Mouse (Mus musculus) c-Kit-positive CD71-negative TER-119-negative erythroid progenitor cells, embryonic 14.5 days (primary cell): ENCODE data around the gene Kif26b.

Experiments used
- DNase-seq: peaks from one replicate; pipeline ENCODE4 v3.0.0-alpha.2; 2013; ENCODE audit warnings: low read depth

Gene Kif26b

GRCm38 (mm10) chr1:178848380-178849106 is 319.6 kb downstream of the Kif26b start:
- DNase-seq, result no peak

- DNase-seq, result no peak
Measured at GRCm38 (mm10) chr1:178850569-178850968, 321.6 kb downstream of the Kif26b start.

DNA sequence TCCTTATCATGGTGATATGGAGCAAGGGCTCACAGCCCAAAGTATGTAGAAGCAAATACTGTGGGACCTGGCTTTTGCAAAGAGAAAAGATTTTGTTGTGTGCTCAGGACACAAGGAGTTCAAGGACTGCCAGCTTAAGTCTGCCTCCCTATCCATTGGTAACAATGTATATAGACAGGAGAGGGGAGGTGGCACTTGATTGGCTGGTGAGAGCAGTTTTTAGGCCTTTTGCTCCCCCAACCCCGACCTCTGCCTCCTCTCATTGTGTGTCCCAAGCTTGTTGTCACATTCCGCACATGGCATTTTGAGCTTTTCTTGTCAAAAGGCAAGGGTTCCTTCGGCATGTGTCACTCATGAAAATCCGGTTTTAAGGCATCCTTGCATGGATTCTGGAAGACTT is 326.0 kb downstream of the Kif26b start:
- DNase-seq, result no peak

- DNase-seq, result no peak
Measured at GRCm38 (mm10) chr1:178855974-178856373, 327.0 kb downstream of the Kif26b start.

GRCm38 (mm10) chr1:178860671-178861391 is 331.9 kb downstream of the Kif26b start:
- no peak for DNase-seq

GRCm38 (mm10) chr1:178861392-178861762 is 332.5 kb downstream of the Kif26b start:
- no peak for DNase-seq

DNA sequence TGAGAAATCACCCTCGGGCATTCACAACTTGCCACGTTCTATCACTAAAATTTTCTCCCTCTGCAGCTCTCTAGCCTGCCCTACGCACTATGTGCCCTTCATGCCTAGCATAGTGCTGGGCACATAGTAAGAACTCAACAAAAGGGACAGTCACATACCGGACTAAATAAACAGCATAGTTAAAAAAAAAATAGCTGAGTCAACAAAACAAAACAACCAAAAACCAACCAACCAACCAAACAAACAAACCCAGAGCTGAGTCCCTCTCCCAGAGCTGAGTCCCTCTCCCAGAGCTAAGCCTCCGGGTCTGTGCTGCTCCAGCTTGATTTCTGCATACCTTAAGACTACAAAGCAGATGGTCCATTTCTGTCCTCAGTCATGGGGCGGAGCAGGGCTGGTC is 334.8 kb downstream of the Kif26b start:
- DNase-seq, result no peak

GRCm38 (mm10) chr1:178864297-178864696 is 335.4 kb downstream of the Kif26b start:
- DNase-seq, result no peak

- peak; percentile 3 for DNase-seq
Measured at GRCm38 (mm10) chr1:178866757-178867156, 337.8 kb downstream of the Kif26b start.

- DNase-seq, result no peak
Measured at GRCm38 (mm10) chr1:178871055-178871454, 342.1 kb downstream of the Kif26b start.

GRCm38 (mm10) chr1:178876926-178877325 is 348.0 kb downstream of the Kif26b start:
- DNase-seq, result no peak

DNA sequence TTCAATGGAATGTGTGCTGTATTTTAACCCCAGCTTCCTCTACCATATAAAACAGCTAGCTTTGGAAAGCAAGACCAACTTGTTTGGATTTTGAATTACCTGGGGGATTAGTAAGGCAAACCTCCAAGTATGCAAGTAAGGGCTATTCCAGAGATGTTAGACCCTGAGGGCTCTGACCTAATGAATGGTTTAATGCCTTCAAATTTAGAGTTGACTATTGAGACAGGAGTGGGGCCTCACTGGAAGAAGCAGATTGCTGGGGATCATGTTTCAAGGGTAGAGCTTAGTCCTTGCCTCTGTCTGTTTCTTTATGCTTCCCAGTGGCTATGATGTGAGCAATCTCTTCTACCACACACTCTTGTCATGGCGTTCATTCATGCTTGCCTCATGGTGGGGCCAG is 349.8 kb downstream of the Kif26b start:
- DNase-seq, result no peak

DNA sequence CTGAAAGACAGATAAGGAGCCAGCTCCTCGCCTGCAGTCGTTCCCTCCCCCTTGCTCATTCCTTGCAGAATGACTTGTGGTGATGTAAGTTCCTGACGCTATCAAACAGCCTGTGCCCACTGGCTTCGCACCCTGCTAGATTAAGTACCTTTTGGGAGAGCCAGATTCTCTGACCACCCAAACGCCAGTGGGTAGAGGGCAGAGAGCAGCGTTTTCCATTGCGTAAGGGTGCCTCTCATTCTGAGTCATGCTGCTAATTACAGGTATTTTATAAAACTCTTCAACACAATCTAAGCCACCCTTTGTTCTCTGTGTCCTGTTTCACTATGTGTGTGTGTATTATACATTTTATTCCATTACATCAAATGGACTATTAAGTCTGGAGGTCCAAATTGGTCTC is 352.0 kb downstream of the Kif26b start:
- no peak for DNase-seq

DNA sequence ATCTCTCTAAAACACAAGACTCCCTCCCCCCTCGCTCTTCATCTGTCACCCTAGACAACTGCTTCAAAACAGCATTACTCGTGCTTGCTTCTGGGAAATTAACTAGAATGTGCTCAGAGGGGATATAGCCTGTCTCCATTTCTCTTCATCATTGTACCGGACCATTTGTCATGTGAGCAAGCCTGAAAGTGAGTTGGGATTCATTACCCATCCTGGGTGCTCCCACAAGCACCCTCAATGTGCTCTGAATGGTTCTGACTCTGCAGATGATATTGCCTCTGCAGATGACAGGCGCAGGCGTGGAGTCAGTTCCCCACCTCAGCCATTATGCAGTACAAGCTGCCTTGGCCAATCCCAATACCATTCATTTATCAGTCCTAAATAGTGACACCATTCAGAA is 357.7 kb downstream of the Kif26b start:
- DNase-seq, result no peak

DNA sequence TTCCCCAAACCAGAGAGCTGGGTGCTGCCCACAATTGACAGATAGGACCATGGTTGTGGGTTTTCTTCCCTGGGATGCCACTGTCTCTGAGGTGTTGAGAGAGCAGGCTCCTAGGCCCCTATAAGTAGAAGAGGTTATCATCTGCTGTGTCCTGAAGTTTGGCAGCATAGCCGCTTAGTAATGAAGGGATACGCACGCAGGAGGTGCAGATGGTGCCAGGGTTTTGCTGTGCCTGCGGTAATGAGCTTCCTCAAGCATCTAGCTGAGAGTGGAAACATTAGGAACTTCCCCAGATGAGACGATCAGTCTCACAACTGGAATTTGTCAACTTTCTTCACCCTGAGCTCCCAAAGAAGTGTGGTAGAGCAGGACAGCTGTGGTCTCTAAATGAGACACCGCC is 363.5 kb downstream of the Kif26b start:
- no peak for DNase-seq

DNA sequence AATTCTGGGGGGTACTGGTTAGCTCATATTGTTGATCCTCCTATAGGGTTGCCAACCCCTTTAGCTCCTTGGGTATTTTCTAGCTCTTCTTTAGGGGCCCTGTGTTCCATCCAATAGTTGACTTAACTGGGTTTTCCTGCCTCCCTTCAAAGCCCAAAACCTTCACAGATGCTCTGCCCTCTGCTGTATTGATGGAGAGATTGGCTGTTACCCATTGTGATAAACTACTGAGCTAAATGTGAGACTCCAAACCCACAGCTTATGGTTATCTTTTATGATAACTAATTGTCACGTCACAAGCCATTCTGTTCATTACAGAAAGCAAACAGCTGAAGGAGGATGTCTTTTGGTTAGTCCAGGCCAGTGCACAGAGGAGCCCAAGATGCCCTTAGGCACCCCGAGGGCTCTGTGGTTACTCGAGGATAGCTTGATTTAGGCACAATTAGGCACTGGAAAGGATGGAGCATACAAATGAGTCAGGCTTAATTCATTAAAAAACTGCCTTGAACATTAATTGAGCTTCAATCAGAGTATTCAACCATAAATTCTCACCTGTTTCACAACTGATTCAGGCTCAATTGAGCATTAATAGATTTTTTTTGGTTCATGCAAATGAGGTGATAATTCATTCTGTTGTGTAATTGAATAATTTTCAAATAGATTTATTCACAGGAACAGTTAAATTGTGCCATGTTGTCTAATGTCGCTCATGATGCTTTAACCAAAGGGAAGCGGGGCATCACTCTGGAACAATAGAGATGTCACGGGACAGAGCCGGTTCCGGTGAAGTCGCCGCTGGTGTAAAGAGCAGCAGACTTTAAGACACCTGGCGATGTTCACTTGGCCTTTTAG is 364.5 kb downstream of the Kif26b start:
- no peak for DNase-seq

DNA sequence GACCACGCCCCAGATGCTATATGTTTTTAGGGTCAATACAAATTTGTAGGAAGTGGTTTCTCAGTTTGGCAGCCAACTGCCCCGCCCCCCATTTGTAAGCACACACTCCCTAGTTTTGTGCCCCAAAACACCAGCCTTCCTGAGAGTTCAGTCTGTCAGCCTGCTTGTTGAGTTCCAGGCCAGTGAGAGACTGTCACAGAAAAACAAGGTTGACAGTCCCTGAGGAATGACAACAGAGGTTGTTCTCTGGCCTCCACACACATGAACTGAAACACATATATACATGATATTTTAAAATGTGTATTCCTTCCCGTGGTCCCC is 365.1 kb downstream of the Kif26b start:
- no peak for DNase-seq

DNA sequence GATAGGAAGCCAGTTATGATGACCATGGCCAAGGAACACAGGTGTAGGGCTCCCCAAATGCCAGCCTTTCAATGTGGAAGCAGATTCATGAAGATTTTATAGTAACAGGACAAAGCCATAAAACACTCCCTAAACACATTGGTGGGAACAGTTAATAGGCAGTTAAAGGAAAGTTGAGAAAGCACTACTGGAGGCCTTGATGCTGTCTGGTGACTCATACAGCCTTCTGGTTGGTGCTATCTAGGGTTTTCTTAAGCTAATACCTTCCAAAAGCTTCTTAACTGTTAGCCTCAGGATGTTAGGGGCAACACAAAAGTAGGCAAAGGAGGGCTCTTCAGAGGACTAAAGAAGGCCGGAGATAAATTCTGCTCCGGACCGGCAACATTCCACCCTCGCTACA is 366.7 kb downstream of the Kif26b start:
- DNase-seq, result no peak

DNA sequence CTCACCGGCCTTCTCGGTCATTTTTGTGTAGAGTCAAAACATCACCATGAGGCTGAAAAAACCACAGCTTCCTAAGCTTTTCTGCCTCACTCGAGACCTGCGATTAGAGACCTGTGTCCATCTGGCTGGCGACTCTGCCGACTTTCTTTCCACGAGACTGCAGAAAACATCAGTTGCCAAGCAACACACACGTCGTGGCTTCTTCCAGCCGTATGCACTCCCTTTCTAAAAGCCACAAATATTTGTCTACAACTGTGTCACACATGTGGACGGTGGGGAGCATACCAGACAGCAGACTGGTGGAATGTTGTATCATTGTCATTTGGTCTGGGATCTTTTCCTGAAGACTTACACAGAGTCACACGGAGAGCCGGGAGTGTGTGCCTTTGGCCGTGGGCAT is 382.0 kb downstream of the Kif26b start:
- DNase-seq, result no peak

GRCm38 (mm10) chr1:178912936-178913716 is 384.2 kb downstream of the Kif26b start:
- DNase-seq, result no peak

- no peak for DNase-seq
Measured at GRCm38 (mm10) chr1:178915056-178915455, 386.1 kb downstream of the Kif26b start.

- DNase-seq, result no peak
Measured at GRCm38 (mm10) chr1:178917194-178917902, 388.4 kb downstream of the Kif26b start.
